Mouse (Mus musculus) small intestine, adult 2 months (tissue): ENCODE results near the gene Stx4a. TPM values are rescaled to one million over a fixed set of nuclear protein-coding genes. Genes with fewer than 3 reads are reported as not detected.
"Not testable (repeated sequence)": the region's sequence is repeated elsewhere in the genome, so short reads cannot be mapped to it uniquely, and the experiment has no call there.

ENCODE experiments used
- H3K27ac ChIP-seq: fragments of 200-500 bp; 2 replicates; pipeline ENCODE4 v1.5.1; 2012; ENCODE audit warnings: low read depth, low read length, control low read depth, inconsistent platforms; ENCODE audit not compliant: insufficient read depth
- H3K27me3 ChIP-seq: fragments of 200-500 bp; 2 replicates; pipeline ENCODE4 v1.6.1; 2012; ENCODE audit warnings: mild to moderate bottlenecking, moderate library complexity, low read length, inconsistent platforms; ENCODE audit not compliant: control insufficient read depth, insufficient read depth
- H3K36me3 ChIP-seq: fragments of 200-500 bp; 2 replicates; pipeline ENCODE4 v1.6.1; 2012; ENCODE audit warnings: mild to moderate bottlenecking, low read length, control low read depth, inconsistent platforms; ENCODE audit not compliant: control insufficient read depth, insufficient read depth
- H3K4me1 ChIP-seq: fragments of 200-500 bp; 2 replicates; pipeline ENCODE4 v1.6.1; 2012; ENCODE audit warnings: low read length, inconsistent platforms, mixed read lengths; ENCODE audit not compliant: control insufficient read depth, insufficient read depth, insufficient read length
- H3K4me3 ChIP-seq: fragments of 200-500 bp; 2 replicates; pipeline ENCODE4 v1.5.1; 2012; ENCODE audit warnings: low read depth, mild to moderate bottlenecking, control low read depth, inconsistent platforms, low read length, moderate library complexity
- CTCF ChIP-seq: fragments of 200-500 bp; IDR thresholded peaks from 2 replicates; pipeline ENCODE4 v1.5.1; 2012; ENCODE audit warnings: low read depth, mild to moderate bottlenecking, control low read depth, inconsistent platforms, low read length, moderate library complexity, mixed read lengths; ENCODE audit not compliant: insufficient replicate concordance, insufficient read length; ENCODE audit errors: extremely low read depth
- POLR2A ChIP-seq: fragments of 200-500 bp; IDR thresholded peaks from 2 replicates; pipeline ENCODE4 v1.6.1; 2012; ENCODE audit warnings: low read depth, mild to moderate bottlenecking, control low read depth, inconsistent platforms, low read length, moderate library complexity
- WGBS: fragments of 180-500 bp; shearing (Covaris S2); methylation state at CpG from one replicate; pipeline ENCODE4 v1.1.7; 2018; 5-methylcytosine and 5-hydroxymethylcytosine counted together
- polyA plus RNA-seq: library from polyadenylated mRNA; depleted of rRNA; stranded (reverse); fragments of >200 nt; gene quantifications from 2 replicates; pipeline ENCODE4 v1.2.3, GENCODE M21; 2012

Gene Stx4a
- polyA plus RNA-seq, 1 experiment = 68.2 TPM

- H3K36me3 ChIP-seq = peaks cover 54% of the 10 kb centered on the region
- TF ChIP-seq CTCF (no peak), POLR2A (no peak)
These were observed 64.7 kb downstream of the Stx4a start for GRCm38 (mm10) chr7:127888821-127889220.

DNA sequence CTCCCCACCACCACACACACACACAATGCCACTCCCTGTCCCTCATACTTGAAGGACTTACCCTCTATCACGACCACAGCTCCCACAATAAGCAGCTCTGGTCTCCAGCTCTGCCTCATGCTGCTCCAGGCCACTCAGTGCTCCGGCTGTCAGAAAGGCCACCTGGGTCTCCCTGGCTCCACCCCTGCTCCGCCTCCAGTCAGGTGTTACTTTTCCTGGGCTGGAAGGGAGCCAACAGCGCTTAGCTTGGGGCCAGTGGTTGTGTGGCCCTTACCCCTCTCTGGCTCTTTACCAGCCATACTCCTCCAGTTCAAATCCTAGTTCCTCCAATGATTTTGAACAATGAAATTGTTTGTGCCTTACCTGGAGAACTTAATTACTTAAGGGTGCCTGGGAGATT lies 66.7 kb downstream of the Stx4a start, which contains the start of gene Prss53:
Gene Prss53 (minus strand): TSS at position 173 of the 400 bp plus-strand sequence.
- Histone ChIP-seq H3K4me3 (no peak within 1 kb of the TSS), H3K27ac (no peak within 1 kb of the TSS), H3K36me3 (peaks cover 38% of the 10 kb centered on the region), H3K4me1 (peaks cover 4% of the 10 kb centered on the region), H3K27me3 (no peaks in the 10 kb centered on the region)
- 8% methylated on average over 4 of the region's 4 CpGs for WGBS
- TF ChIP-seq POLR2A = no peak
- TF ChIP-seq CTCF = no peak

More at GRCm38 (mm10) chr7:127888821-127889220, 64.7 kb downstream of the Stx4a start:
- Histone ChIP-seq H3K4me1 (peaks cover 2% of the 10 kb centered on the region; the same call in 1 of the 2 replicates), H3K27ac (no peak overlapping the region), H3K27me3 (no peaks in the 10 kb centered on the region), H3K4me3 (no peak overlapping the region)
- 67% methylated on average over 3 of the region's 3 CpGs for WGBS

DNA sequence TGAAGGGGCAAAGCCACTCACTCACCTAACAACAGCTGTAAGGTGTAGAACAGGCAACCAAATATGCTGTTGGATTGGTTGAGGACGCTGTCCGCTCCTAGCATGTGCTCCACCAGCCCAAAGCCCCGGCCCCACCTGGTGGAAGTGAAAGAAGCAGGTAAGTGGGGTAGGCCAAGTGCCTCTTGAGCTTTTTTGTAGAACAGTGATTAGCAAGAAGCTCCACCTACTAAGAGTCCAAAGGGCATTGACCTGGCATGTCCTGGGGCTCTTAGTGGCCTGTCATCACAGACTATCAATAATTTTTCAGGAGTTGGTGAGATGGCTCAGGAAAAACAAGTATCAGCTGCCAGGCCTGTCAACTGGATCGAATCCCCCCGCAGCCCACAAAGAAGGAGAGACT lies 70.4 kb downstream of the Stx4a start:
- Histone ChIP-seq H3K36me3 (peaks cover 6% of the 10 kb centered on the region; the same call in 1 of the 2 replicates), H3K27me3 (no peaks in the 10 kb centered on the region), H3K4me3 (peak overlapping the region; percentile 65), H3K4me1 (peaks cover 8% of the 10 kb centered on the region), H3K27ac (peak overlapping the region; percentile 31; the same call in 1 of the 2 replicates)
- TF ChIP-seq CTCF = no peak
- no peak for TF ChIP-seq POLR2A
- 25% methylated on average over 5 of the region's 5 CpGs for WGBS

DNA sequence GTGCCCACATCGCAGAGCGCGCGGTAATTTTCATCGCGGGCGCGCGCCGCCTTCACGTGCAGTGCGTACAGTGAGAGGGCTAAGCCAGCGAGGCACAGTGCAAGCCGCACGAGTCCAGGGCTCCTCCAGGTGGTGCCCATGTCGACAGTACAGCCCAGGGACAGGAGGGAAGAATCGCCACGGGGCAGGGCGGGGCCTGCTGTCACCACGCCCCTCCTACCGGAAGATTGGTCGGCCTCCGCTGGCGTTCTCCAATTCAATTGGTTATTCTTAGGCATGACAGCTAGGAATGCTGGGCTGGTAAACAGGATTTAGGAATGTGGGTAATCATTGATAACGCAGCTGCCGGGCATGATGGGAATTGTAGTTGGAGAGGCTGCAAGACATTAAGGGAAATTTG lies 71.3 kb downstream of the Stx4a start, which contains the start of the genes Gm21974 and Vkorc1:
Gene Gm21974 (minus strand): TSS at position 13 of the 400 bp plus-strand sequence.
Gene Vkorc1 (minus strand): TSS at position 176 of the 400 bp plus-strand sequence.
- peak within 1 kb of the TSS; percentile 31 for H3K27ac ChIP-seq

DNA sequence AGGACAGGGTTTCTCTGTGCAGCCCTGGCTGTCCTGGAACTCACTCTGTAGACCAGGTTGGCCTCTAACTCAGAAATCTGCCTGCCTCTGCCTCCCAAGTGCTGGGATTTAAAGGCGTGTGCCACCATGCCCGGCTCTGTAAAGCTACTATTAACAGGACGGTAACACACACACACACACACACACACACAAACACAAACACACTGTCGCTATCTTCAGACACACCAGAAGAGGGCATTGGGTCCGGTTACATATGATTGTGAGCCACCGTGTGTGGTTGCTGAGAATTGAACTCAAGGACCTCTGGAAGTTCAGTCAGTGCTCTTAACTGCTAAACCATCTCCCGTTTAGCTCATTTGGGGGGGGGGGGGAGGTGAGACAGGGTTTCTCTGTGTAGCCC lies 71.8 kb downstream of the Stx4a start:
- H3K27me3 ChIP-seq, H3K4me3 ChIP-seq, H3K27ac ChIP-seq, H3K36me3 ChIP-seq: not testable (repeated sequence)
- 60% methylated on average over 7 of the region's 7 CpGs for WGBS
- peaks cover 14% of the 10 kb centered on the region for H3K4me1 ChIP-seq

More for the DNA sequence above, 71.3 kb downstream of the Stx4a start, which contains the start of the genes Gm21974 and Vkorc1:
- WGBS = 1% methylated on average over 26 of the region's 26 CpGs
- Histone ChIP-seq H3K4me1 (peaks cover 14% of the 10 kb centered on the region), H3K36me3 (peaks cover 4% of the 10 kb centered on the region; the same call in 1 of the 2 replicates), H3K4me3 (peak within 1 kb of the TSS; percentile 65), H3K27me3 (no peaks in the 10 kb centered on the region)
- TF ChIP-seq POLR2A (no peak), CTCF (no peak)

GRCm38 (mm10) chr7:127896384-127896783 lies 72.3 kb downstream of the Stx4a start:
- H3K36me3 ChIP-seq = peaks cover 4% of the 10 kb centered on the region; the same call in 1 of the 2 replicates
- no peak overlapping the region for H3K4me3 ChIP-seq
- H3K27me3 ChIP-seq = no peaks in the 10 kb centered on the region
- peak; percentile 70; the same call in 1 of the 2 replicates for TF ChIP-seq CTCF
- TF ChIP-seq POLR2A = no peak
- no peak overlapping the region for H3K27ac ChIP-seq
- peaks cover 14% of the 10 kb centered on the region for H3K4me1 ChIP-seq
- 55% methylated on average over 13 of the region's 13 CpGs for WGBS

DNA sequence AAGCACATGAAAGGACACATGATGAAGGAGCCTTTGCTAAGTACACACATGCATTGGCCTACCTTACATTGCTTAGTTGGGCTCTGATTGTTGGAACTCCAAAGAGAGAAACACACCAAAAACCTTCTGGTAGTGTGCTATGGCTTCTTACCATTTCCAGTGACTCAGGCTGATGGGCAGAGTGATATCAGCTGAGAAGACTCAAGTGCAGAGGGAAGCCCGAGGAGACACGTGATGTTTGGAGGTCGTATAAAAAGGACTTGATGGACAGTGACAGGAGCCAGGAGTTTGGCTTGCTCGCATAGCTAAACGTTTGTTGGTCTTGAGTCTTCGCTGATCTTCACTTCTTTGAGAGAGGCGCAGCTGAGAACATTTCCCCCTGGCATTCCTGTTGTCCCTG lies 73.4 kb downstream of the Stx4a start:
- no peak overlapping the region for H3K27ac ChIP-seq
- no peak overlapping the region for H3K4me3 ChIP-seq
- H3K36me3 ChIP-seq = peaks cover 4% of the 10 kb centered on the region; the same call in 1 of the 2 replicates
- H3K27me3 ChIP-seq = no peaks in the 10 kb centered on the region
- 84% methylated on average over 7 of the region's 7 CpGs for WGBS
- H3K4me1 ChIP-seq = peaks cover 14% of the 10 kb centered on the region
- TF ChIP-seq CTCF = no peak
- TF ChIP-seq POLR2A = no peak
